Mouse (Mus musculus) urinary bladder, adult 18-20 months (tissue): ENCODE data around the gene Bicc1.

Source experiments
- DNase-seq, 2 experiments: peaks; one replicate each; pipeline ENCODE4 v3.0.0; 2022; ENCODE audit warnings: low spot score in 2 of 2, mixed read lengths in 2 of 2

Gene Bicc1

DNA sequence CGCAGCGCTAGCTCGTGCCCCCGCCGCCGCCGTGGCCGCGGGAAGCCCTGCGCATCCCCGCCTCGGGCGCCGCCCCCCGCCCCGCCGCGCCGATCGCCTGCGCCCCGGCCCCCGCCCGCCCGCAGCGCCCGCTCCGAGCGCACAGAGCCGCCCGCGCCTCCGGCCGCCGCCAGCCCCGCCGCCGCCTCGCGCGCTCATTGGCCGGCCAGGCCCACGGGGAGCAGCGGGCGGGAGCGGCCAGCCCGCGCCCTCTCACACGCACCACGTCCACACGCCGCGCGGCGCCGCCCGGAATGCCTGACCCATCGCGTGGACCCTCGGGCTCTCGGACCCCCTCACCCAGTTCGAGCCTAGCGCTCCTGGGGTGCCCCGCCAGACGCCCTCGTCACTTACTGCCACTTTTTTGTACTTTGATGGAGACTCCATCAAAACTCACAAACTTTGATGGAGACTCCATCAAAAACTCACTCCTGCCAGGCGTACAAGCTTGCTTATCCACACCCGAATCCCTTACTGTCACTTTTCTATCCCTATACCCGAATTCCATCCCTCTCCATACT, at the start of gene Bicc1:
TSS of gene Bicc1 (minus strand) at position 25 of the 560 bp plus-strand sequence.
- DNase-seq = peak in 1 of 2 experiments; percentile 26

DNA sequence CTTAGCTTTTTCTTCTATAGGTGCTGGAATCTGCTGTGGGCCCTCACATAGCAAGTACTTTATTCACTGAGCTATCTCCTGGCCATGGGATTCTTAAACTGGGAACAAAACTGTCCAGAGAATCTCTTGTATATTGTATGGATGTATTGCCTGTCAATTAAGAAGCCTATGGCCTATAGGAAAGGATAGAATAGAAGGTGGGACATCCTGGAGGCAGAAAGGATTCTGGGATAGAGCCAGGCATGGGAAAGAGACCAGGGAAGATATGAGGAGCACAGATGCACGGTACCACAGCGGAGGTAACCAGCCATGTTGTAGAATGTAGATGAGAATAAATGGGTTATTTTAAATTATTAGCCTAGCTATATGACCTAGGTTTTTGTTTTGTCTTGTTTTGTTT, 42.0 kb upstream of the Bicc1 start:
- no peak for DNase-seq

DNA sequence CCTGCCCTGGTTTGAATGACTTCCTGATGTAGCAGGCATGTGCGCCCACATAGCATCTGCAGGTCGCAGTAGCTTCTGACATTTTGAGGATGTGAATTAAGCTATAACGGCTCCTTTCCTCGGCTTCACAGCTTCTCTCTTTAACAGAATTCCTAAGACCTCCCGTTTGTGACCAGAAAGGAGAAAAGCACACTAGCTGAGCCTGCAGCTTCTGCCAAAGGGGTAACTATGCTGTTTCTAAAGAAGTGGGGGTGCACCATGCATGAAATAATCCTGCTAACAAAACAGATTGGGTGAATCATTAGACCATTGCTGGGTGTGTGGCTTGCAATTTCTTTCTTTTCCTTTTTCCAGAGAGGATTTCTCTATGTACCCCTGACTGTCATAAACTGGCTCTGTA, 41.5 kb upstream of the Bicc1 start:
- no peak for DNase-seq

DNA sequence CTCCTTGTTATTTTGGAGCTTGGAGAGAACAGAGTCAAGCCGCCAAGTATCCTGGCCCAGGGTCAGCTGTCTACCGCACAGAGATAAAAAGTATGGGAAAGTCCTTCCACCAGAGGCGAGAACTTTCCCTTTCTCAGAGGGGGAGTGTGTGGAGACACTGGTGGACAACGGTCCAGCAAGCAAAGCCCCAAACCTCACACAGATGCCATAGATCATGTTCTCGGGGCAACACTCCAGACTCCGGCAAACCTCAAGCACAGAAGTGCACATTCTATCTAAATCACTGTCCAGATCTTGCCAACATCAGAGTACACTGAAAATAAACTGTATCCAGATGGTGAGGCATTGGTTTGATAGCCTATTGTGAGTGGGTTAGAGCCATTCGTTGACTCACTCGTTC, 39.2 kb upstream of the Bicc1 start:
- peak in 1 of 2 experiments; percentile 28 for DNase-seq

DNA sequence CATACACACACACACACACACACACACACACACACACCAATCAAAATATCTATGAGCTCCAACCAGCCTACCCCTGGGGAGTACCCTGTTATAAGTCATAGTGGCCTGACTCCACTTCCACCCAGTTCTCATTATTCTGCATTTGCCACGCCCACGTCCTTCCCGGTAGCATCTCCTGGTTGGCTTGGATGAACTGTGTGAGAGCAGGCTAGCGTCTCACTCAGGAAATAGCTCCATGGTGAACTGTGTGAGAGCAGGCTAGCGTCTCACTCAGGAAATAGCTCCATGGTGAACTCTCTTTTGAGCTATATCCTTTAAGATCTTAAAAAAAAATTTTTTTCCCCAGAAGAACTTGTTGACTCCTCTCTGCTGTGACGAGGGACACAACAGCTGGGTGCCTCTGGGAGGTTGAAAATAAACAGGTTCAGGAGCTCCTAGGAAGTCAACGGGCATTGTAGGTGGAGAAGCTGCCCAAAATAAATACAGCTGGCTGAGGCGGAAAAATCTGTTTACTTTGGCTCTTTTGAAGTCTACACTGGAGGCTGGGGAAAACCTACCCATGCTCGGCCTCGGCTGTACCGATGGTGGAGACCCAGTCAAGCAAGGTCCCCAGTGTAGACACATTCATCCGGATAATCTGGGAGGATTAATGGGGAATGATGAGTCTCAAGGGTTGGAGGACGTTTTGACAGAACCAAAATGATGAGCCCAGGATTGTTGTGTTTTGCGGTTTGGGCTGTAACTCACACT, 37.7 kb upstream of the Bicc1 start:
- DNase-seq = no peak

DNA sequence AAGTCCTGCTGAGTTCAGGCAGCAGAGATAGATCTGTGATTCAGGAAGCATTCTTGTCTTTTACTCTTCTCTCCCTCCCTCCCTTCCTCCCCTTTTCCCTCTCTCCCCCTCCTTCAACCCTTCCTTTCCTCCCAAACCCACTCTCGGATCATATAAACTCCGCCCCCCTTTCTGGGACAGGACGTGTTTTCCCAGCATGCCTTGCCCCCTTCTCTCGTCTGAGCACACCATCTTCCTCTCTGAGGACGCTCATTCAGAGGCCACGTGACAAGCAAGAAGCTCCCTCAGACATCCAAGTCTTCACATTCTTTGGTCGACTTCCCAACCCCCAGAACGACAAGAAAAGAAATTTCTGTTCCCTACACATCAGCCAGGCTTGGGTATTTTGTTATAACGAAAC, 36.0 kb upstream of the Bicc1 start:
- no peak for DNase-seq

DNA sequence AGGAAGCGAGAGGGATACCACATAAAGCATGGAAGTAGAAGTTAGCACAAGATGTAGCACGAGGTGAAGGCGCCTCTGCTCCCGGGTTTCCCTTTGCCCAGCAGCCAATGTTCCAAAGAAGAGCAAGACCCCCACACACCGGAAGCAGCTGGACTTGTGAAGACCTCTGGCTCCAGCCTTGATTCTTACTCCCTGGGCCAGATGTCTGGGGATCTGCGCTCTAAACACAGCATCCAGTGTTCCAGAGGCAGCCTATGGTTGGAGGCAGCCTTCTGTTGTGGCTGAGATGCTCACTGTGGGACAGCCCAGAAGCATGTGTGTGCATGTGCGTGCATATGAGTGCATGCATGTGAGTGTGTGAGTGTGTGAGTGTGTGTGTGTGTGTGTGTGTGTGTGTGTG, 35.2 kb upstream of the Bicc1 start:
- no peak for DNase-seq

DNA sequence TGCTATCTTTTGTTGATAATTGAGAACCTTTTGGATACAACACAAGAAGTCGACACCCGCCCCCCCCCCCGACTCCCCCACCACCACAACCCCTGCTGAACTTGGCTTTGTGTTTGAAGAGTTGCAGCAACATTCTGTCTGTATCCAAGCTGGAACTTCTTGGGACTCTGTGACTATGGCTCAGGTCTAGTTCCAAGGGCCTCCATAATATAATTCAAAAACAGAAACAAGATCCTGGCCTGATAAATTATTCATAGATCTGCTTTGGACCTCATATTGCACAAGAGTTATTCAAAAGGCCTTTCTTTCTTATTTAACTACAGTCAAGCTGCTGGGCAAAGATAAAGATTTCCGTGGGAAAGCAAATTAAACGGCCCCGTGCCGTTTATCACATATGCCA, 33.8 kb upstream of the Bicc1 start:
- no peak for DNase-seq

DNA sequence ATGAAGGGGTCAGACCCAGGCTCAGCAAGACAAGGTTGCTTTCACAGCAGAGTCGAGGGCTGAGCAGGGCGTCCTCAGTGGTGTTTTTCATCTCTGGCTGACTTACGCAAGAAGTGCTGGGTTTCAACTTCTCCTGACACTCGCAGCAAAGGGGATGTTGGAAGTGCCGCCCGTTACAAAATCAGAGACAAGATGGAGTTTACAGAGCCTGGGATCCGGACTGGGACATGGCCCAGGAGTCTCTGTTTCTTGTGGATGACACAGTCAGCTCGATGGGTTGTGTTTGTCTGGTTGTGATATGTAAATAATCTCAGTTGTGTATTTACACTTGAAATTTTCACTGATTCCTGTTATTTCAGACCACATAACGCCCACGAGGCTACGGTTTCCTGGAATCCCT, 33.4 kb upstream of the Bicc1 start:
- peak in 1 of 2 experiments; percentile 50 for DNase-seq

DNA sequence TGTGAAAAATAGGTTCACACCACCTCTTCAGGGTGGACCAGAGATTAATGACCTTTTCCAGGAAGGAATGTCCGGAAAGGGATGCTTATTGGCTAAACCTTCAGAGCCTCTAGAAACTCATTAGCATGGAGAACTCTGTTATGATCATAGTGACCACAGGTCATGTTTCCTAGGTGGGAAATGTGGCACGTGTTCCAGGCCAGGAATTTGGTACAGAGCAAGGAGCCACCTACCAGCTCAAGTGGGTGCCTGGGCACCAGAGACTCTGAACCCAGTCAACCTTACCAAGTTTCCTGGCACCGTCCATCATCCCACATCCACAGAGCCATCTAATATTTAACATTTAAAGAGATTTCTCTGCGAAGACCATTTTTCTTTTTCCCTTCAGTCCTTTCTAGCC, 29.2 kb upstream of the Bicc1 start:
- DNase-seq = no peak

DNA sequence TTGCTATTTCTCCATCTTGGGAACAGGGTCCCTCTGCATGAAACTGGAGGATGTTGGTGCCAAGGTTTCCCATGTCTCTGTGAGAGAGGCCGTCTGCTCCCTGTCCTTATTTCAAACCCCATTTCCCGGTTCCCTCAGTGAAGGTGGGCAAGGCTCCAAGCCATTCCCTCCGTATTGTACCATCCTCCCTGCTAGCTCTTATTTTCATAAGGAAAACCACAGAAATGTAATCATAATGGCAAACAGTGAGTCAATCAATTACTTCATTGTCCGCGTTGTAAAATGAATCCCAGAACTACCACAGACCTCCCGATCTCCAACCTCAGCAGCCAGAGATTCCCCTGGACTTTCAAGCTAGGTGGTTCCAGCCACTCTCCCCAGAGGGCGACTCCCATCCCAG, 25.6 kb upstream of the Bicc1 start:
- DNase-seq = no peak

DNA sequence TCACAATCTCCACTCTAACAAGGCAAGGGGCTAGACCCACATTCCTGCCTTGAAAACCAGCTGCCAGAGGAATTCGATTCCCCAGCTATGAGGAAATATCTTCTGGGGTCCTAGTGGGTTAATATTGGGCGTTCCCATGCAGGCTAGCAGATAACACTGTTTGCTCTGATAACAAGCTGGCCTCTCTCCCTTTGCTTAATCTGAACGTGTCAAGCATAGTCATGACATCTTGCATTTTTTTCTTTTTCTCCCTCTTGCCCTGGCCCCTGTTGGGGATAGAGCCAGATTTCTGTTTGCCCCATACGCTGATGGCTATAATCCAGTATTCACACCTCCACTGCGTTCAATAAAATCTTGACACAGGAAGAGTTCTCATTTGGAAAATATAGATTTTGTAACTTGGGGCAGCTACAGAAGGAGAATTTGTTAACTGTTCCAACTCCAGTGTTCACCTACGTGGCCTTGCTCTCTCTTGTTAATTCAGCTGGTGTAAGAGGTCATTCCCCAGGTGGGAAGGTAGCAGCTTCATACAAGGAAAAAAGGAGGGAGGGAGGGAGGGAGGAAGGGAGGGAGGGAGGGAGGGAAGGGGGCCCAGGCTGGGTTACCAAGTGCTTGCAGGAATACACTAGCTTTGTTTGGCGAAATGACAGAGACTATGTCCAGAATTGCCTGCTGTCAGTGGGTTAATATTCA, 24.0 kb upstream of the Bicc1 start:
- DNase-seq = no peak

DNA sequence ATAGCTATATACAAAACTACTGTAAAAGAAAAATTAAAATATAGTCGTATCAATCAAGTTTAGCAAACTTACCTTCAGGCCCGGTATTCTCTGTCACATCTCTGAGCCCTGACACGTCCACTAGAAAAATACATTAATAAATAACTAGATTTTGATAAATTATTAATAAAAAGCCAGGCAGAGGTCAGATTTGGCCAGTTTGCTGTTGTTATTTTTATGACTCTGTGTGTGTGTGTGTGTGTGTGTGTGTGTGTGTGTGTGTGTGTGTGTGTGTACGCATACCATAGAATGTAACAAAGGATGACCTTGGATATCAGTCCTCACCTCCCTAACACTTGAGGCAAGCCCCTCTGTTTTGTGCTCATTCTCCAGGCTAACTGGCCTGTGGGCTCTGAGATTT, 22.4 kb upstream of the Bicc1 start:
- no peak for DNase-seq

DNA sequence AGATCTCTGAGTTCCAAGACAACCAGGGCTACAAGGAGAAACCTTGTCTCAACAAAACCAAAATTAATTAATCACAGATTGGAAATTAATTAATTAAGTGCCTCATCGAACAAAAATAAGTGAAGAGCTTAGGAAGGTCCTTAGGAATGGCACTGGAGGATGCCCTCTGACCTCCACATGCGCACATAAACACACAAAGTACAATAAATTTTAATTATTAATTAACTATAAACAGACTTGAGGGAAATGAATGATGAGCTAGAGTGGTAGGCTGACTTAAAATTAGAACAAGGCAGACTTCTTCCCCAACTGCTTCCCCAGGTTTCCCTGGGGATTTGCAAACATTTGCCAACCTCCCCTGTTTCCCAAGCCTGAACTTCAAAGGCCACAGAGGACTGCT, 21.6 kb upstream of the Bicc1 start:
- DNase-seq = no peak

DNA sequence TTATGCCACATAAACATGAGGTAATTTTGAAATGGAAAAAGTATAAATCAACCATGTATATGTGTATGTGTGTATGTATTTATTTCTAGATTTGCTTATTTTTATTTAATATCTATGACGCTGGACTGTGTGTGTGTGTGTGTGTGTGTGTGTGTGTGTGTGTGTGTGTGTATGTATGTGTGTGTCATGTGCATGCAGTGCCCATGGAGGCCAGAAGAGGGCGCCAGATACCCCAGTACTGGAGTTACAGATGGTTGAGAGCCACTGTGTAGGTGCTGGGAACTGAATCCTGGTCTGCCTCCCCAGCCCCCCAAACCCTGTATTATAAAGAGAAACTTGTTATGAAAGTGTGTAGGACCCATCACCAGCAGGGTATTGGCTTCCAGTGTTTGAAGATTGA, 20.6 kb upstream of the Bicc1 start:
- no peak for DNase-seq

DNA sequence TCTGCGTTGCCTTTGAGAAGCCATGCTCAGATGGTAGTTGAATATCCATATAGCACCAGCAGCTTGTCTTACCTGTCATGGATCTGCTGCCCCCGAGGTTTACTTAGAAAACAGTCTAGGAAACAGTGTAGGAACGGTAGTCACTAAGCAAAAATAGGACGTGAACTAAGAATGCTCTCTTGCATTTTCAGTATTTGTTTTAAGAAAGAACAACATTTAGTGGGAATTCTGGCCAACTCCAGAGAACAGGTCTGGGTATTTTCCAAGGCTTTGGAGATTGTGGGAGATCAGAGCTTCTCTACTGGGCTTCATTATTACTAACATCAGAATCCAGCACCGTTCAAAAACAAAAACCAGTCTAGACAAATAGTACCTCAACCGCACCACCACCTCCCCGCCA, 17.7 kb upstream of the Bicc1 start:
- no peak for DNase-seq

DNA sequence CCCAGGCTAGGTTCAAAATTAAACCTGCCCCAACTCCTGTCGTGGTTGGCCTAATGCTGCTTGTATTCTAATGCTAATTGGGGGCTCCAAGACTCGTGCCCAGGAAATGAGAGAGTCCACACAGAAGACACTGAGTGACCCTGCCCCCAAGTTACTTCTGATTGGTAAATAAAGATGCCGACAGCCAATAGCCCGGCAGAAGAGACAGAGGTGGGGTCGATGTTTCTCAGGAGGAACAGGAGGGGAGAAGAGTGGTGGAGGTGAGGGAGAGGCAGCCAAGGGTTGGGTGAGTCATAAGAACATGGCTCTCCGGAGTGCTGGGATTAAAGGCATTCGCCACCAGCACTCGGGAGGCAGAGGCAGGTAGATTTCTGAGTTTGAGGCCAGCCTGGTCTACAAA, 16.8 kb upstream of the Bicc1 start:
- DNase-seq = no peak

DNA sequence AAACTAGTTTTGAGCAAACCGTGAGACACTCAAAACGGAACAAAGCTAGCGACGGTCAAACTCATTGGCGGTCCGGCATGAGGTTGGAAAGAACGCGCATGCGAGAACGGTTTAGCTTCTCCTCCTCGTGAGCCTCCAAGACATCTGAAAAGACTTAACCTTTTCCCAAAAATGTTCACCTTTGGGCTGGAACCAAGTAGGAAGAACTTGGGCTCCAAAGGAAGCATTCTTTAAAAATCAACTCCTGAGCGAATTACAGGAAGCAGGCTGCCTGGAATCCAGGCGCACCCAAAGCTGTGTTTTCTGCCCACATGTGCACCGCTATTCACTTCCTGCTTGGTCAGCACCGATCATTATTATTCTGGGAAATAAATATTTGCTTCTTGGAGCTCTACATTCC, 15.8 kb upstream of the Bicc1 start:
- DNase-seq = no peak

DNA sequence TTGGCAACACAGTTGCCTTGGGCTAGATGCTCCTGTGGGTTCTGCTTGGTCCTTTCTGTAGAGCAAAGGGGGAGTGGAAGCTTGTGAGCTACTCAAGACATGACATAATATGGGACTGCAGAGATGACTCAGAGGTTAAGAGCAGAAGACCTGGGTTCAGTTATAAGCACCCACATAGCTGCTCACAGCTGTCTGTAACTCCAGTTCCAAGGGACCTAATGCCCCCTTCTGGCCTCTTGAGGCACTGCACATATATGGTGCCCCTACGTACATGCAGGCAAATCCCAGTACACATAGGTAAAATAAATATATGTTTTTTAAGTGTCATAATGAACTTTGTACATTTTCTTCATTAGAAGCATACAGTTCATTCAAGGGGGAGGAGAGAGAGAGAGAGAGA, 11.9 kb upstream of the Bicc1 start:
- no peak for DNase-seq

DNA sequence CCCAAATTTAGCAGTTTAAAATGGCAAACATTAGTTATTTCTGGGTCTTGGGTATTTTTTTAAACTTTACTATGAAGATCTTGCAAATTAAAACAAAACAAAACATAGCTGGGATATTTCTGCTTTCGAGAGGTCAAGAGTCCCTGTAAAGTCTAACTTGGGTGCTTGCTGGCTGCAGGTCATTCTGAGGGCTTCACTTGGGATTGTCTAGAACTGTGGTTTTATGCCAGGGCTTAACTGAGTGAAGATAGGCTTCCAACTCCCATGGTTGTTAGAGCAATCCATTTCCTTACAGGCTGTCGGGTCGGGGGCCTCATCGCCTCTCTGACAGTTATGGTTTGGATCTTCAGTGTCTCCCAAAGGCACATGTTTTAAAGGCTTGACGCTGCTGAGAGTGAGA, 11.3 kb upstream of the Bicc1 start:
- DNase-seq = no peak

DNA sequence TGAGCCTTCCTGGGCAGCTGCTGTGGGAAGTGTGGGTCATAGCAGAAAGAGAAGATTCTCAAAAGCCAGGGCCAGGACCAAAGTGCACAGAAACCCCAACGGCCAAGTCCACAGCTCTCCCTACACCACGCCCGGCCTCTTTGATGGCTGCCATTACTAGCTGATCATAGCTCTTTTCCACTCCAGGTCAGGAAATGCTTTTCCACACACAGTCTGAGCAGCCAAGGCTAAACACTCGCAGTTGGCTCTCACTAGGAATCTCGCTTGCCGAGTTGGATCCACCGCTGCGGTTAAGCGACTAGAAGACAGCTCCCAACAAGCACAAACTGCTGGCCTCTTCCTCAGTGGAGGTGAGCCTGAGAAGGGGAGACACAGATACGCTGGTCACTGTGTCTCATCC, 10.3 kb upstream of the Bicc1 start:
- no peak for DNase-seq

DNA sequence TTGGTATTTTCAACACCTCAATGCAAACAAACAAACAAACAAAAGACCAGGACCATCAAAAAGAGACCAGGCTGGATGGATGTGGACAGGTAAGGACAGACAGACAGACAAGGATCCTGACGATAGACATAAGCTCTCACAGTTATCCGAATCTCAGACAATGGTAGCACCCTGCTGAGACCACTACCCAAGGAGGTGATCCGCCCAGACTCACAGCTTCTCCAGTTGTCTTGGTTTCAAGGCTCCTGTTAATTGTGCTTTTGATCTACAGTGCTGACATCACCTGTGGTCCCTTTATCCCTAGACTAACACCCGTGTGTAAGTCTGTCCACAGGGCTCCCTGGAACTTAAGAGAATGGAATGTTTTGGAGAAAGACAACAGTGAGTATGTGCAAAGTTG, 9.7 kb upstream of the Bicc1 start:
- no peak for DNase-seq

DNA sequence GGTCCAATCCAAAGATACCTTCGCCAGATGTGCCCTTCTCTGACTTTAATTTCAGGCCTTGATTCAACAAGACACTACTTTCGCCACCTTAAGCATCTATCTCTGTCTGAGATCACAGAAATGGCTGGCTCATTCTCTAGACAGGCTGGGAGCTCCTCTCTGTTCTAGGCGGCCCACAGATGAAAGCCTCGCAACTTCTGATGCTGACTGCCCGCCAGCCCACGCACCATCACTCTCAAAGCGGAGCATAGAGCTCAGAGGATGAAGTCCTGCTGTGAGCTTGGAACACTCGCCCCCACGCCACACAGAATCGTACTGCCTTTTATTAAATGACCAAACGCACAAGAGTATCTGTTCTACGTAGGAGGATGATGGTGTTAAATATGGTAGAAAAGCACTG, 949 bp upstream of the Bicc1 start:
- no peak for DNase-seq
